Mouse (Mus musculus) midbrain, embryonic 13.5 days (tissue): ENCODE results near the gene Gstp2. TPM values are rescaled to one million over a fixed set of nuclear protein-coding genes. Genes with fewer than 3 reads are reported as not detected.
"Not testable (repeated sequence)": the region's sequence is repeated elsewhere in the genome, so short reads cannot be mapped to it uniquely, and the experiment has no call there.

ENCODE experiments used
- ATAC-seq: fragments of 200-750 bp; cut with Nextera tagmentation; 2 replicates; pipeline ENCODE4 v1.8.0; 2017; ENCODE audit warnings: mild to moderate bottlenecking, moderate TSS enrichment, moderate library complexity
- H3K27ac ChIP-seq: fragments of 300-500 bp; sonication (generic); 2 replicates; pipeline ENCODE4 v1.5.1; 2015; ENCODE audit warnings: inconsistent platforms, mild to moderate bottlenecking, moderate library complexity
- H3K27me3 ChIP-seq: fragments of 300-500 bp; sonication (generic); 2 replicates; pipeline ENCODE4 v1.6.1; 2015; ENCODE audit warnings: mild to moderate bottlenecking, inconsistent platforms
- H3K36me3 ChIP-seq: fragments of 300-500 bp; sonication (generic); 2 replicates; pipeline ENCODE4 v1.6.1; 2015; ENCODE audit warnings: mild to moderate bottlenecking, inconsistent platforms
- H3K4me1 ChIP-seq: fragments of 300-500 bp; sonication (generic); replicated peaks from 2 replicates; pipeline ENCODE4 v1.6.1; 2015; ENCODE audit warnings: inconsistent platforms
- H3K4me2 ChIP-seq: fragments of 300-500 bp; sonication (generic); replicated peaks from 2 replicates; pipeline ENCODE4 v1.6.1; 2015; ENCODE audit warnings: moderate library complexity, mild to moderate bottlenecking, inconsistent platforms
- H3K4me3 ChIP-seq: fragments of 300-500 bp; sonication (generic); replicated peaks from 2 replicates; pipeline ENCODE4 v1.5.1; 2015; ENCODE audit warnings: mild to moderate bottlenecking, inconsistent platforms
- H3K9ac ChIP-seq: fragments of 300-500 bp; sonication (generic); replicated peaks from 2 replicates; pipeline ENCODE4 v1.6.1; 2015; ENCODE audit warnings: mild to moderate bottlenecking, inconsistent platforms
- H3K9me3 ChIP-seq: fragments of 300-500 bp; sonication (generic); 2 replicates; pipeline ENCODE4 v1.6.1; 2016; ENCODE audit warnings: mild to moderate bottlenecking, inconsistent platforms
- WGBS: fragments of 180-500 bp; shearing (Covaris S2); methylation state at CpG from one replicate; pipeline ENCODE4 v1.1.7; 2015; 5-methylcytosine and 5-hydroxymethylcytosine counted together
- polyA plus RNA-seq: library from polyadenylated mRNA; unstranded; fragments of >200 nt; fragmentation: Nextera tagmentation; extraction: Ambion mirVana; gene quantifications from 2 replicates; pipeline ENCODE4 v1.2.1, GENCODE M21; 2015

The Gstp2 gene
- polyA plus RNA-seq, 1 experiment from 2014 or later, result 3.9 TPM

DNA sequence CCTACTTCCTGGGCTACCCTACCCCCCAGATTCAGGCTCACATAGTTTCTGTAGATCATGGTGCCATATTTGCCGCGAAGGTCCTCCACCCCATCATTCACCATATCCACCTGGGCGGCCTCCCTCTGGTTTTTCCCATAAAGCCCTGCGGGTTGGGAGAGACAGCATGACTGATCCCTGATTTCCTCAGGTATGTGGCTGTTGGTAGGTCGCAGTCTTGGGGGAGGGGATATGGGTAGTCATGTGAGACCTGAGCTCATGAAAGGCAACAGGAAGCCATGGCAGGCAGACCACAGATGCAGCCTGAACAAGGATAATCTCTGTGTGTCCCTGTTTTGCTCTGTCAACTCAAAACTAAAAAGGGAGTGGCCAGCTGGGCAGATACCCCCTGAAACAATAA, 4.9 kb downstream of the Gstp2 start:
- not testable (repeated sequence) for ATAC-seq, H3K9me3 ChIP-seq, H3K27ac ChIP-seq, H3K36me3 ChIP-seq, H3K4me3 ChIP-seq, H3K4me2 ChIP-seq, H3K27me3 ChIP-seq, H3K9ac ChIP-seq
- 88% methylated on average over 5 of the region's 5 CpGs for WGBS
- peaks cover 18% of the 10 kb centered on the region for H3K4me1 ChIP-seq

DNA sequence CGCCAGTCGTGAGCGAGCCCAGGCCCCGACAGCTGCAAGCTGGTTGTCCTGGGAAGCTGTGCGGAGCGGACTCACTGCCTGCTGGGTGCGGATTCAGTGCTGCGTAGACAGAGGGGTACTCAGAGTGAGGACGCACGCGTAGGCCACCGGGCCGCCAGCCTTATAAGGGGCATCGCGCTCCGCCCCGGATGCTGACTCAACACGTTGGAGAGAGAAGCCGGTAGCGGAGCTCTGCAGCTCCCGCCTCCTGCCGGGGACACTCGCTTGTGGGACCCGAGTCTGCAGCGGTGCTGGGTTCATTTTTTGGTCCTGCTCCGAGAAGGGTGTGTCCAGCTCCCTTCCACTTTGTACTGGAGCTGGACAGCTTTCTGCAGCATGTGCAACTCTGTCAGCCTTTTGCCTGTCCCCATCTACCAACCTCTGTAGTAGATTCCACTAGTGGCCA, 8.0 kb downstream of the Gstp2 start, which contains the start of gene Gstp1:
Gene Gstp1 (minus strand): TSS at position 198 of the 445 bp plus-strand sequence.
- Histone ChIP-seq H3K27ac (peak within 1 kb of the TSS; percentile 67), H3K27me3 (no peaks in the 10 kb centered on the region), H3K4me1 (peaks cover 18% of the 10 kb centered on the region), H3K4me3 (peak within 1 kb of the TSS; percentile 61), H3K4me2 (peak within 1 kb of the TSS; percentile 78), H3K36me3 (peaks cover 7% of the 10 kb centered on the region; the same call in 1 of the 2 replicates), H3K9ac (peak within 1 kb of the TSS; percentile 74), H3K9me3 (no peaks in the 10 kb centered on the region)
- peak; percentile 91 for ATAC-seq
- 0% methylated on average over 26 of the region's 26 CpGs for WGBS

DNA sequence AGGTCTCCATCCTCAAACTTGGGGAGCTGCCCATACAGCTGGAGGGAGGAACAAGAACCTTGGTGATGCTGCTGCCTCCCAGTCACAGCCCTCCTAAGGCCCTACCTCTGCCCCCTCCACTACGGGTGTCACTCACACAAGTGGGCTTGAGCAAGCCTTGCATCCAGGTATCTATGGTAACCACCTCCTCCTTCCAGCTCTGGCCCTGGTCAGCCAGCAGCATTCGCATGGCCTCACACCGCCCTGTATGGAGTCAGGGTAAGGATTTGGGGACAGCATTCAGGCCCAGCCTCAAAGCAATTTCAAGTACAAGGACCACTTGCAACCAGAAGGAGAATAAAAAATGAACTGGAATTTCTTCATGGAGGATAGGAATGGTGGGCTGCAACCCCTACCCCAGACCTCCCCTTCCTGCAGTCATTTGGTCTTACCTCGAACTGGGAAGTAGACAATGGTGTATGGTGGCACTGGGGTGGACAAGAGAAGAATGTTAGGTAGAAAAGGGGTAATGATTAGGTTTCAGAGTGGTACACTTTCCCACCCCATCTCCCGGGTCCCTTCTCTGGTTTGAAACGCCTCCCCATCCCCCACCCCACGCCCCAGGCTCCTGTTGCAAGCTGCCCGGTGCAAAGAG, 8.6 kb downstream of the Gstp2 start:
- peaks cover 18% of the 10 kb centered on the region for H3K4me1 ChIP-seq
- peak; percentile 53 for ATAC-seq
- peak overlapping the region; percentile 61 for H3K4me3 ChIP-seq
- not testable (repeated sequence) for H3K36me3 ChIP-seq, H3K9me3 ChIP-seq, H3K27me3 ChIP-seq
- peak overlapping the region; percentile 67 for H3K27ac ChIP-seq
- peak overlapping the region; percentile 78 for H3K4me2 ChIP-seq
- peak overlapping the region; percentile 74 for H3K9ac ChIP-seq
- 28% methylated on average over 7 of the region's 8 CpGs for WGBS

DNA sequence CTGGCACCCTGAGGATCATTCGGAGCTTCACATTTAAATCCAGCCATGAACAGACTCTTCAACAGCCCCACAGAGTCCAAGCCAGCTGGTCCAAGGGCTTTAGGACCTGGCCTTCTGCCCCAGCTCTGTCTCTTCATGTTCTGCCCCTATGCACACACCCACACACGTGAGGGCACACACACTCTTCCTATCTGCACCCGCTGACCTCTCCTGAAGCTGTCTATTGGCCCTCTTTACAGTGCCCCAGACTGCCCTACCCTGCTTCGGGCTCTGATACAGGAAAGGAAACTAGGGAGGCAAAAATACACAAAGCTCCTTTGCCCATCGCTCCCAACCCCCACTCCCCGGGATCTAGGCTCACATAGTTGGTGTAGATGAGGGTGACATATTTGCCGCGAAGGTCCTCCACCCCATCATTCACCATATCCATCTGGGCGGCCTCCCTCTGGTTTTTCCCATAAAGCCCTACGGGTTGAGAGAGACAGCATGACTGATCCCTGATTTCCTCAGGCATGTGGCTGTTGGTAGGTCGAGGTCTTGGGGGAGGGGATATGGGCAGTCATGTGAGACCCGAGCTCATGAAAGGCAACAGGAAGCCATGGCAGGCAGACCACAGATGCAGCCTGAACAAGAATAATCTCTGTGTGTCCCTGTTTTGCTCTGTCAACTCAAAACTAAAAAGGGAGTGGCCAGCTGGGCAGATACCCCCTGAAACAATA, 9.3 kb downstream of the Gstp2 start:
- peaks cover 18% of the 10 kb centered on the region for H3K4me1 ChIP-seq
- H3K4me2 ChIP-seq, result peak overlapping the region; percentile 29
- H3K9me3 ChIP-seq, result no peaks in the 10 kb centered on the region
- no peak for ATAC-seq
- no peak overlapping the region for H3K9ac ChIP-seq
- H3K27ac ChIP-seq, result no peak overlapping the region
- no peak overlapping the region for H3K4me3 ChIP-seq
- H3K36me3 ChIP-seq, result peaks cover 7% of the 10 kb centered on the region; the same call in 1 of the 2 replicates
- no peaks in the 10 kb centered on the region for H3K27me3 ChIP-seq
- WGBS, result 74% methylated on average over 12 of the region's 12 CpGs

DNA sequence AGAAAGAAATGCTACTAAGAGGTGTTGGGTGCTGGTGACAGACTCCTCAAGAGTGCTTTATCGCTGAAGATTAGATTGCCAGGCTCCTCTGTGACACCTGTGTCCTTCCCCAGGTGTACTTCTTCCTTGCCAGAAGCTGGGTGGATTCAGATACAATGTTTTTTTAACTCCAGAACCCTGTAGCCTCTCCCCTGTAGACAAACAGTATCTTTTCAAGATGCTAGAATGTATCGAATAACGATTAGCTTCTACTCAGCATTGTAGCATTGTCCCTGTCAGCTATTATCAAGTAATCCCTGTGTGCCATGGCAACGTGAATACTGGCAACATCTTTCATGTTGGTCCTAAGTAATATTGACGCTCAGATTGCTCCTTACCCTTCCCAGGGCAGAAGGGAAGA, 12.1 kb downstream of the Gstp2 start:
- Histone ChIP-seq H3K4me2 (no peak overlapping the region), H3K9ac (no peak overlapping the region), H3K9me3 (no peaks in the 10 kb centered on the region), H3K27ac (no peak overlapping the region), H3K4me1 (peaks cover 18% of the 10 kb centered on the region), H3K27me3 (no peaks in the 10 kb centered on the region), H3K36me3 (peaks cover 7% of the 10 kb centered on the region; the same call in 1 of the 2 replicates), H3K4me3 (no peak overlapping the region)
- 53% methylated on average over 5 of the region's 5 CpGs for WGBS
- ATAC-seq, result no peak

DNA sequence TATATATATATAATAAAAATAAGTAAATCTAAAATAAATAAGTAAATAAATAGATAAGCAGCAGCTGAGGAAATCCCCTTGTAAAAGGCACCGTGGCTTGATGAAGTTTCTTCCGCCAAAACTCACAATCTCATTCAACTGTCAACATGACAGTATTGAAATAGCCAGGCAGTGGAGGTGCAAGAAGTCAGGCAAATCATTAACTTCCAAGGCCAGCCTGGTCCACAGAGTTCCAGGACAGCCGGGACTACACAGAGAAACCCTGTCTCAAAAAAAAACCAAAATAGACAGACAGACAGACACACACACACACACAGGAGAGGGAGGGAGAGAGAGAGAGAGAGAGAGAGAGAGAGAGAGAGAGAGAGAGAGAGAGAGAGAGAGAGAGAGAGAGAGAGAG, 12.5 kb downstream of the Gstp2 start:
- Histone ChIP-seq H3K4me2 (no peak overlapping the region), H3K9ac (no peak overlapping the region), H3K4me3 (no peak overlapping the region), H3K27ac (no peak overlapping the region), H3K4me1 (peaks cover 17% of the 10 kb centered on the region), H3K36me3 (peaks cover 7% of the 10 kb centered on the region; the same call in 1 of the 2 replicates), H3K9me3 (no peaks in the 10 kb centered on the region), H3K27me3 (no peaks in the 10 kb centered on the region)
- ATAC-seq, result no peak
- 88% methylated on average over 3 of the region's 3 CpGs for WGBS

DNA sequence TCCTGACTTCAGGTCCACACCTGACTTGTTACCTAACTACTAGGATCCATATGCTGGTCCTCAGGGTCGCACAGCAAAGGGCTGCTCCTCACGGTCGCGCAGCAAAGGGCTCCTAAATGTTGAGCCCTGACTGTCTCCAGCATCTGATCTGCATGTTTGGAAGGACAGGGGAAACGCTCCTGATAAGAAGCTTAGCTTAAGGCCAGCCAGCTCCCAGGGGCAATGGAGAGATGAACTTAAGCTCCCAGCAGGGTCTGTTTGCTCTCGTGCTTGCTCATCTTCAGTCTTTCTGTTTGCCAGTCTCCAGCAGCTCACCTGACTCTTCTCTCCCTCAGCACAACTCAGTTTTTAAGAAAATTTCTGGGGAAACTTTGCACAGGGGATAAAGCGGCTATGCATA, 13.2 kb downstream of the Gstp2 start:
- H3K4me2 ChIP-seq, result no peak overlapping the region
- no peaks in the 10 kb centered on the region for H3K27me3 ChIP-seq
- no peaks in the 10 kb centered on the region for H3K9me3 ChIP-seq
- WGBS, result 45% methylated on average over 7 of the region's 7 CpGs
- no peak overlapping the region for H3K4me3 ChIP-seq
- H3K9ac ChIP-seq, result no peak overlapping the region
- H3K27ac ChIP-seq, result no peak overlapping the region
- peaks cover 7% of the 10 kb centered on the region; the same call in 1 of the 2 replicates for H3K36me3 ChIP-seq
- peaks cover 11% of the 10 kb centered on the region for H3K4me1 ChIP-seq
- ATAC-seq, result no peak

DNA sequence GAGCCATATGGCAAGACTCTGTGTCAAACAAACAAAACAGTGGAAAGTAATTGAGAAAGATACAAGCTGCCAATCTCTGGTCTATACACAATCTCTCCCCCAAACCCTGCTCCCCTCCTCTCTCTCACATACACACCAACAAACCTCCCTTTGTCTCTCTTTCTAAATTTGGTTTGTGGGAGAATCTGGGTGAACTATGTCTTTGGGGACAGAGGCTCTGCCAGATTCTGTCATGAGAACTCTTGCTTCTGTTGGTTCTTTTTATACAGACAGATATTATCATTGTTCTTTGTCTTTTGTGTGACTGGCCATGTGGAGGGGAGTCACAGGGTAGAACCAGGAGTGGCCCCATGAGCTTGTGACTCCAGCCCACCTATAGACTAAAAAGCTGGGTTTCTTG, 18.2 kb downstream of the Gstp2 start:
- Histone ChIP-seq H3K27ac (no peak overlapping the region), H3K9me3 (no peaks in the 10 kb centered on the region), H3K4me1 (no peaks in the 10 kb centered on the region), H3K4me2 (no peak overlapping the region), H3K9ac (no peak overlapping the region), H3K36me3 (no peaks in the 10 kb centered on the region), H3K27me3 (no peaks in the 10 kb centered on the region), H3K4me3 (no peak overlapping the region)
- ATAC-seq, result no peak

DNA sequence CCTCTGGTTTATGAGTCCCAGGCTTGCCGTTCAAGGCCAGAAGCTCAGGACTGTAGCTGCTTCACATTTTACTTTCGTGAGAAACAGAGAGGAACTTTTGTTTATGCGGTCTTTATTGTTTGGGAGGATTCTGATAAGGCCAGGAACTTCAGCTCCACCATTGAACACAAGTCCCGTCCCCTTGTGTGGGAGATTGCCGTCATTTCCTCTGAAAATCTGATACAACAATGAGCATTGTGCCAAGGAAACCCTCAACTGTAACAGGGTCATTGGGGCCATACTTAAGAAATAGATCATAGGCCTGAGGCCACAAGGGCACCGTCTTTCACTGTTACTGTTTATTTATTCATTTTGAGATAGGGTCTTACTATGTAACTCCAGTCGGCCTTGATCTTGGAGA, 22.6 kb downstream of the Gstp2 start:
- WGBS, result 84% methylated on average over 7 of the region's 7 CpGs

DNA sequence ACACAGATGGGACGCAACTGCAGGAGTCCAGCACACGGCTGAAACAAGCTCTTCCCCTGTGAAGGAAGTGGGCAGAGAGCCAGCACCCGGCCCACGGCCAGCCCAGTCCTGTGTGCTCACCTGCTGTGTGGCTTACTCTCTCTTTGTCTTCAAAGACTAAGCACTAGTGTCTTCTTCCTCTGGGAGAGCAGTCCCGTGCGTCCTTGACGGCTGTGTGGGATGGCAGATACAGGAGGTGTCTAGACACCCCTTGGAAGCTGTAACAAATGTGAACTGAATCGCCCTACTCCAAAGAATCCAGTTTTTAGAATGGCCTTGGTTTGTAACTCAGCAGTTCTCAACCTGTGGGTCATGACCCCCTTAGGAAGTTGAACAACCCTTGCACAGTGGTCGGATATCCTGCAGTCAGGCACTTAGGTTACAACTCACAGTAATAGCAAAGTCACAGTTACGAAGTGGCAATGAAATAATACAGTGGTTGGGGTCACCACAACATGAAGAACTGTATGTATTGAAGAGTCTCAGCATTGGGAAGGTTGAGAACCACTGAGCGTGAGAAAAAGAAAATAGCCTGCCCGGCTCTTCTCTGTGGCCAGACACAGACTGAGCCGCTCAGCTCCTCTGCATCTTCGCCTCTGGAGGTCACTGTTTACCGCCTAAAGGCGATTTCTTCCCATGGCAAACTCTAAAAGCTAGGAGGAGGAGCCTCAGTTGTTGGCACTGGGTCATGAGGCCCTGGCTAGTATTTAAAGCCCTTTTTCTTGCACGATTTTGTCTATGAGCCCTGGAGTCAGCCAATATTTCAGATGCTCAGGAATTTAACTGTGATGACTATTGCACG, 26.9 kb downstream of the Gstp2 start:
- Histone ChIP-seq H3K4me3 (no peak overlapping the region), H3K9ac (no peak overlapping the region), H3K9me3 (no peaks in the 10 kb centered on the region), H3K36me3 (no peaks in the 10 kb centered on the region), H3K4me1 (peaks cover 7% of the 10 kb centered on the region; the same call in 1 of the 2 replicates), H3K4me2 (no peak overlapping the region), H3K27ac (no peak overlapping the region), H3K27me3 (no peaks in the 10 kb centered on the region; the same call in 1 of the 2 replicates)
- WGBS, result 34% methylated on average over 18 of the region's 18 CpGs
- ATAC-seq, result peak; percentile 77

More for the DNA sequence above, 22.6 kb downstream of the Gstp2 start:
- no peaks in the 10 kb centered on the region for H3K9me3 ChIP-seq
- peaks cover 7% of the 10 kb centered on the region; the same call in 1 of the 2 replicates for H3K4me1 ChIP-seq
- H3K4me2 ChIP-seq, result no peak overlapping the region
- H3K27ac ChIP-seq, result no peak overlapping the region
- no peak overlapping the region for H3K4me3 ChIP-seq
- H3K36me3 ChIP-seq, result no peaks in the 10 kb centered on the region
- ATAC-seq, result no peak
- H3K27me3 ChIP-seq, result no peaks in the 10 kb centered on the region
- H3K9ac ChIP-seq, result no peak overlapping the region

DNA sequence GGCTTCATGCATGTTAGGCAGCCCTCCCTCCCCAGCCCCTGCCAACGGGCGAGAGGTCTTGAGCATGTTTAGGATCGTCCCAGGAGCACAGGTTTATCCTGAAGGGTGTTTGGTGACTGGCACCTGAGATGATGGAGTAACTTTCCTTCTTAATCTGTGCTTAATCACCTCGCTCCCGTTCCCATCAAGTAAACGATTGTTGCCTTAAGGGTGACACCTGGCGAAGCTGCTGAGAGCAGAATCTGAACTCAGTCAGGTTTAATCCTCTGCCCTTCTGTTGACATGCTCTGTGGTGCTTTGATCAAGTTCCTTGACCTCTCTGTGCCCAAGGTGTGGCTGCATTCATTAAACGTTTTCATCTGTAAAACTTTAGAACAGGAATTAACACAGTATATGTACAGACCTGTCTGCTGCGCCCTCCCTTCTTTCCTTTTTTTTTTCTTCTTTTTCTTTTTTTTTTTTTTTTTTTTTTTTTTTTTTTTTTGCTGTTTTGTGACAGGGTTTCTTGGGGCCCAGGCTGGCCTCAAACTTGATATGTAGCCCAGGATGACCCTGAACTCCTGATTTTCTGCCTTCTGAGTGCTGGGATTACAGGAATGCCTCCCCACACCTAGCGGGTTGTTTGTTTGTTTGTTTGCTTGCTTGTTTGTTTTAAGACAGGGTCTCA, 27.8 kb downstream of the Gstp2 start:
- no peak for ATAC-seq
- no peak overlapping the region for H3K9ac ChIP-seq
- H3K9me3 ChIP-seq, result no peaks in the 10 kb centered on the region
- no peak overlapping the region for H3K4me3 ChIP-seq
- no peaks in the 10 kb centered on the region for H3K36me3 ChIP-seq
- no peak overlapping the region for H3K4me2 ChIP-seq
- 65% methylated on average over 10 of the region's 10 CpGs for WGBS
- no peak overlapping the region for H3K27ac ChIP-seq
- H3K4me1 ChIP-seq, result peaks cover 8% of the 10 kb centered on the region; the same call in 1 of the 2 replicates
- H3K27me3 ChIP-seq, result no peaks in the 10 kb centered on the region; the same call in 1 of the 2 replicates
